Comparison of ENCODE assay signal across 15 mouse cellular contexts in the genomic region with DNA sequence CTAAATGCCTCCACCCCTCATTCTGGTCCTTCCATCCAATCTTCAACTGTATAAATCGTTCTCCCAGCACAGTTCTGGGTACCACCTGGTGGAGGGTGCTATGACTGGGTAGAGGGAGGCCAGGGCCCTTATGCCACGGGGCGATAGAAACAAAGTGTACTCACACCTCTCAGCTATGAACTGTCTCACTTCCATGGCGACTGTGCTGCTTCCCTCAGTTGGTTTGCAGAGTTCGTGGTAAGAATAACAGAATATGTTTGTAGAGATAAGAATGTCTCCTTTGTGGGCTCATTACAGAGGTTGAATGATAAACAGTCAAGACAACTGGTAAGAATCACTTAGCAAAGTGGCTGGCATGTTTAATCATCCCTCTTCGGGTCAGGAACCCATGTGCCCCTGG.
DNase-seq lines count a peak whose midpoint lies in the region; ATAC-seq and TF ChIP-seq lines count a peak whose summit lies in the region.
"Had no signal": no experiment of that assay in that cellular context is flagged by ENCODE, and none has a peak within 500 bp of the region (broad histone marks: within the 10 kb centered on the region; RNA-seq: fewer than 3 reads in every experiment).

No protein-coding gene starts in this region.

- H3K9ac ChIP-seq in forebrain, embryonic 11.5 days (ENCODE audit: low read length), result no peak overlapping the region
- no peak overlapping the region for H3K9ac ChIP-seq in forebrain, postnatal 0 days
- H3K9ac ChIP-seq in heart, embryonic 11.5 days (ENCODE audit: low read depth, low read length), result no peak overlapping the region
- H3K9ac ChIP-seq in midbrain, embryonic 15.5 days, result no peak overlapping the region
- H3K9ac ChIP-seq in midbrain, embryonic 13.5 days (replicated peaks), result no peak overlapping the region
- H3K9ac ChIP-seq: embryonic facial prominence, embryonic 12.5 days; heart, embryonic 15.5 days; hindbrain, embryonic 14.5 days had no signal

- H3K27me3 ChIP-seq in forebrain, embryonic 11.5 days (ENCODE audit: control insufficient read depth, insufficient read depth, low read length), result no peaks in the 10 kb centered on the region
- H3K27me3 ChIP-seq in forebrain, postnatal 0 days (ENCODE audit: insufficient read depth, low read length), result no peaks in the 10 kb centered on the region
- no peaks in the 10 kb centered on the region for H3K27me3 ChIP-seq in heart, embryonic 10.5 days (ENCODE audit: insufficient read depth, poor library complexity, severe bottlenecking)
- no peaks in the 10 kb centered on the region for H3K27me3 ChIP-seq in heart, embryonic 11.5 days (ENCODE audit: control insufficient read depth, insufficient read depth, low read length)
- H3K27me3 ChIP-seq in midbrain, embryonic 15.5 days (replicated peaks), result no peaks in the 10 kb centered on the region
- H3K27me3 ChIP-seq in midbrain, embryonic 13.5 days, result no peaks in the 10 kb centered on the region
- H3K27me3 ChIP-seq: embryonic facial prominence, embryonic 12.5 days; heart, embryonic 15.5 days had no signal

- no peak overlapping the region for H3K4me2 ChIP-seq in forebrain, embryonic 11.5 days (ENCODE audit: low read depth, low read length, severe bottlenecking)
- H3K4me2 ChIP-seq in forebrain, postnatal 0 days (ENCODE audit: low read depth), result no peak overlapping the region
- no peak overlapping the region for H3K4me2 ChIP-seq in heart, embryonic 11.5 days
- no peak overlapping the region for H3K4me2 ChIP-seq in midbrain, embryonic 15.5 days
- no peak overlapping the region for H3K4me2 ChIP-seq in midbrain, embryonic 13.5 days (replicated peaks)
- H3K4me2 ChIP-seq: embryonic facial prominence, embryonic 12.5 days; hindbrain, embryonic 14.5 days had no signal

- no peaks in the 10 kb centered on the region for H3K4me1 ChIP-seq in forebrain, embryonic 11.5 days (replicated peaks; ENCODE audit: control insufficient read depth, insufficient read depth, low read length)
- H3K4me1 ChIP-seq in forebrain, postnatal 0 days (ENCODE audit: insufficient read depth), result peaks cover 17% of the 10 kb centered on the region
- H3K4me1 ChIP-seq in heart, embryonic 10.5 days, result peaks cover 12% of the 10 kb centered on the region
- H3K4me1 ChIP-seq in heart, embryonic 11.5 days (ENCODE audit: control insufficient read depth, insufficient read depth, low read length), result peaks cover 15% of the 10 kb centered on the region
- H3K4me1 ChIP-seq in midbrain, embryonic 15.5 days, result peaks cover 14% of the 10 kb centered on the region
- peaks cover 25% of the 10 kb centered on the region for H3K4me1 ChIP-seq in midbrain, embryonic 13.5 days (replicated peaks)
- H3K4me1 ChIP-seq: embryonic facial prominence, embryonic 12.5 days had no signal

- TF ChIP-seq CTCF in forebrain, postnatal 0 days (IDR thresholded peaks at IDR 0.05; ENCODE audit: low read depth), result no peak

- ATAC-seq in forebrain, embryonic 11.5 days (replicated peaks; ENCODE audit: low FRiP score), result no peak
- no peak for ATAC-seq in forebrain, postnatal 0 days
- ATAC-seq in heart, embryonic 11.5 days (replicated peaks; ENCODE audit: insufficient number of reproducible peaks, low FRiP score, low TSS enrichment), result no peak
- ATAC-seq in midbrain, embryonic 15.5 days (replicated peaks), result no peak
- ATAC-seq in midbrain, embryonic 13.5 days, result no peak
- peak; percentile 77 for ATAC-seq in megakaryocyte-erythroid progenitor cell, adult 5-6 weeks (replicated peaks; ENCODE audit: low FRiP score, low TSS enrichment, poor library complexity, severe bottlenecking)
- ATAC-seq: intestine, embryonic 16.5 days had no signal

- 89% methylated on average over 6 of the region's 6 CpGs for WGBS in forebrain, embryonic 11.5 days
- 77% methylated on average over 6 of the region's 6 CpGs for WGBS in forebrain, postnatal 0 days
- whole genome bisulfite sequencing in heart, embryonic 10.5 days, result 70% methylated on average over 6 of the region's 6 CpGs
- WGBS in heart, embryonic 11.5 days (ENCODE audit: insufficient replicate concordance), result 58% methylated on average over 6 of the region's 6 CpGs
- 90% methylated on average over 6 of the region's 6 CpGs for WGBS in midbrain, embryonic 15.5 days
- WGBS in midbrain, embryonic 13.5 days, result 82% methylated on average over 6 of the region's 6 CpGs

- no peaks in the 10 kb centered on the region for H3K9me3 ChIP-seq in forebrain, embryonic 11.5 days (ENCODE audit: control insufficient read depth, low read length)
- no peaks in the 10 kb centered on the region for H3K9me3 ChIP-seq in forebrain, postnatal 0 days (ENCODE audit: low read length)
- no peaks in the 10 kb centered on the region for H3K9me3 ChIP-seq in heart, embryonic 10.5 days
- no peaks in the 10 kb centered on the region for H3K9me3 ChIP-seq in heart, embryonic 11.5 days (replicated peaks; ENCODE audit: control insufficient read depth, low read length)
- no peaks in the 10 kb centered on the region for H3K9me3 ChIP-seq in midbrain, embryonic 15.5 days
- H3K9me3 ChIP-seq in midbrain, embryonic 13.5 days, result no peaks in the 10 kb centered on the region
- H3K9me3 ChIP-seq: embryonic facial prominence, embryonic 12.5 days; heart, embryonic 15.5 days; hindbrain, embryonic 10.5 days had no signal

- no peak overlapping the region for H3K27ac ChIP-seq in forebrain, embryonic 11.5 days (ENCODE audit: low read depth, low read length)
- no peak overlapping the region for H3K27ac ChIP-seq in forebrain, postnatal 0 days (ENCODE audit: low read depth, low read length)
- H3K27ac ChIP-seq in heart, embryonic 10.5 days, result peak overlapping the region; percentile 57; the same call in 1 of the 2 replicates
- no peak overlapping the region for H3K27ac ChIP-seq in heart, embryonic 11.5 days (ENCODE audit: low read depth, low read length)
- H3K27ac ChIP-seq in midbrain, embryonic 15.5 days, result 0 out of 2 replicates have a peak overlapping the region, but pooled peaks have one; percentile 56
- H3K27ac ChIP-seq in midbrain, embryonic 13.5 days, result no peak overlapping the region
- H3K27ac ChIP-seq: embryonic facial prominence, embryonic 12.5 days; hindbrain, embryonic 10.5 days; hindbrain, embryonic 14.5 days had no signal

- H3K36me3 ChIP-seq in forebrain, embryonic 11.5 days (ENCODE audit: control insufficient read depth, insufficient read depth, low read length), result no peaks in the 10 kb centered on the region
- no peaks in the 10 kb centered on the region for H3K36me3 ChIP-seq in forebrain, postnatal 0 days (ENCODE audit: insufficient read depth)
- no peaks in the 10 kb centered on the region for H3K36me3 ChIP-seq in heart, embryonic 10.5 days
- H3K36me3 ChIP-seq in heart, embryonic 11.5 days (ENCODE audit: control insufficient read depth, insufficient read depth, low read length), result no peaks in the 10 kb centered on the region
- no peaks in the 10 kb centered on the region for H3K36me3 ChIP-seq in midbrain, embryonic 15.5 days (replicated peaks)
- no peaks in the 10 kb centered on the region for H3K36me3 ChIP-seq in midbrain, embryonic 13.5 days
- H3K36me3 ChIP-seq: embryonic facial prominence, embryonic 12.5 days; heart, embryonic 15.5 days; hindbrain, embryonic 10.5 days had no signal

- DNase-seq in forebrain, embryonic 11.5 days (ENCODE audit: low spot score), result peak; percentile 14
- no peak for DNase-seq in forebrain, postnatal 0 days
- peak; percentile 52 for DNase-seq in heart, embryonic 10.5 days (ENCODE audit: low spot score)
- no peak for DNase-seq in right cerebral cortex, postnatal 36 days (ENCODE audit: low spot score in 2 of 2)
- DNase-seq: adrenal gland, postnatal 14 days had no signal

- no peak overlapping the region for H3K4me3 ChIP-seq in forebrain, embryonic 11.5 days (ENCODE audit: low read depth, low read length)
- no peak overlapping the region for H3K4me3 ChIP-seq in forebrain, postnatal 0 days (ENCODE audit: low read depth, low read length)
- H3K4me3 ChIP-seq in heart, embryonic 10.5 days, result no peak overlapping the region
- no peak overlapping the region for H3K4me3 ChIP-seq in heart, embryonic 11.5 days (ENCODE audit: low read depth, low read length)
- H3K4me3 ChIP-seq in midbrain, embryonic 15.5 days, result no peak overlapping the region
- no peak overlapping the region for H3K4me3 ChIP-seq in midbrain, embryonic 13.5 days (replicated peaks)
- H3K4me3 ChIP-seq: embryonic facial prominence, embryonic 12.5 days; gastrocnemius, adult 2 months; heart, embryonic 15.5 days; hindbrain, embryonic 10.5 days had no signal

Comparison
In these comparisons a context has a peak if more than half of its experiments do, and no peak if none do; other contexts are left out.
1. DNase-seq: peak in forebrain, embryonic 11.5 days (single experiment) and heart, embryonic 10.5 days (single experiment); none in forebrain, postnatal 0 days (single experiment) and right cerebral cortex, postnatal 36 days (0 of 2).
2. H3K27ac ChIP-seq: peak in heart, embryonic 10.5 days (single experiment) and midbrain, embryonic 15.5 days (single experiment); none in forebrain, embryonic 11.5 days (single experiment), forebrain, postnatal 0 days (single experiment), heart, embryonic 11.5 days (single experiment) and midbrain, embryonic 13.5 days (single experiment).